Mouse (Mus musculus) 3134 (cell line): Measurements from ENCODE around the gene Slc44a1.

Experiments used
- DNase-seq: peaks from one replicate; pipeline ENCODE4 v3.0.0-alpha.2; 2011; ENCODE audit warnings: low spot score; ENCODE audit not compliant: insufficient read length; ENCODE audit errors: extremely low read depth

Slc44a1 gene

GRCm38 (mm10) chr4:53660711-53661110 is 220.5 kb downstream of the Slc44a1 start:
- no peak for DNase-seq
